Mouse (Mus musculus): ENCODE measurements around the gene Mrm1. TPM values are rescaled to one million over a fixed set of nuclear protein-coding genes. Genes with fewer than 3 reads are reported as not detected.

Mrm1 gene
- polyA plus RNA-seq, 1 experiment from 2014 or later = 7.9 TPM

- no peak for DNase-seq (ENCODE audit: low spot score)
- Histone ChIP-seq H3K9ac (ENCODE audit: low read depth, low read length) (no peak overlapping the region), H3K4me2 (ENCODE audit: low read depth, low read length) (no peak overlapping the region), H3K4me3 (ENCODE audit: low read depth, low read length) (no peak overlapping the region), H3K9me3 (ENCODE audit: control insufficient read depth, low read length) (no peaks in the 10 kb centered on the region), H3K36me3 (ENCODE audit: control insufficient read depth, insufficient read depth, low read length) (0 out of 2 replicates have a peak, but pooled peaks cover 6% of the 10 kb centered on the region), H3K27me3 (replicated peaks; ENCODE audit: control insufficient read depth, insufficient read depth, low read length) (no peaks in the 10 kb centered on the region), H3K4me1 (ENCODE audit: control insufficient read depth, insufficient read depth, low read length) (no peaks in the 10 kb centered on the region), H3K27ac (replicated peaks; ENCODE audit: low read depth, low read length) (no peak overlapping the region)
- no peak for ATAC-seq (ENCODE audit: low read depth)
- WGBS = 81% methylated on average over 9 of the region's 9 CpGs
Measured at GRCm38 (mm10) chr11:84821131-84821770, 1.9 kb upstream of the Mrm1 start.

GRCm38 (mm10) chr11:84818085-84818960 lies 992 bp downstream of the Mrm1 start:
- Histone ChIP-seq H3K9me3 (ENCODE audit: control insufficient read depth, low read length) (no peaks in the 10 kb centered on the region), H3K27me3 (replicated peaks; ENCODE audit: control insufficient read depth, insufficient read depth, low read length) (no peaks in the 10 kb centered on the region), H3K27ac (replicated peaks; ENCODE audit: low read depth, low read length) (peak overlapping the region; percentile 75), H3K4me3 (ENCODE audit: low read depth, low read length) (peak overlapping the region; percentile 72), H3K36me3 (ENCODE audit: control insufficient read depth, insufficient read depth, low read length) (0 out of 2 replicates have a peak, but pooled peaks cover 6% of the 10 kb centered on the region), H3K4me2 (ENCODE audit: low read depth, low read length) (peak overlapping the region; percentile 99), H3K9ac (ENCODE audit: low read depth, low read length) (peak overlapping the region; percentile 76), H3K4me1 (ENCODE audit: control insufficient read depth, insufficient read depth, low read length) (no peaks in the 10 kb centered on the region)
- ATAC-seq (ENCODE audit: low read depth) = peak; percentile 60
- under 1% methylated on average over 39 of the region's 39 CpGs for WGBS
- DNase-seq (ENCODE audit: low spot score) = peak; percentile 90

- H3K27ac ChIP-seq (replicated peaks; ENCODE audit: low read depth, low read length) = no peak overlapping the region
- no peak for DNase-seq (ENCODE audit: low spot score)
- H3K9me3 ChIP-seq (ENCODE audit: control insufficient read depth, low read length) = no peaks in the 10 kb centered on the region
- no peak overlapping the region for H3K4me3 ChIP-seq (ENCODE audit: low read depth, low read length)
- ATAC-seq (ENCODE audit: low read depth) = no peak
- no peaks in the 10 kb centered on the region for H3K27me3 ChIP-seq (replicated peaks; ENCODE audit: control insufficient read depth, insufficient read depth, low read length)
- no peaks in the 10 kb centered on the region for H3K4me1 ChIP-seq (ENCODE audit: control insufficient read depth, insufficient read depth, low read length)
- 0 out of 2 replicates have a peak, but pooled peaks cover 6% of the 10 kb centered on the region for H3K36me3 ChIP-seq (ENCODE audit: control insufficient read depth, insufficient read depth, low read length)
- H3K9ac ChIP-seq (ENCODE audit: low read depth, low read length) = no peak overlapping the region
- no peak overlapping the region for H3K4me2 ChIP-seq (ENCODE audit: low read depth, low read length)
- 82% methylated on average over 6 of the region's 6 CpGs for WGBS
Measured at GRCm38 (mm10) chr11:84817362-84817761, 2.0 kb downstream of the Mrm1 start.

- Histone ChIP-seq H3K9me3 (ENCODE audit: control insufficient read depth, low read length) (no peaks in the 10 kb centered on the region), H3K4me2 (ENCODE audit: low read depth, low read length) (no peak overlapping the region), H3K27me3 (replicated peaks; ENCODE audit: control insufficient read depth, insufficient read depth, low read length) (no peaks in the 10 kb centered on the region), H3K4me1 (ENCODE audit: control insufficient read depth, insufficient read depth, low read length) (no peaks in the 10 kb centered on the region), H3K9ac (ENCODE audit: low read depth, low read length) (no peak overlapping the region), H3K27ac (replicated peaks; ENCODE audit: low read depth, low read length) (no peak overlapping the region), H3K4me3 (ENCODE audit: low read depth, low read length) (no peak overlapping the region), H3K36me3 (ENCODE audit: control insufficient read depth, insufficient read depth, low read length) (no peaks in the 10 kb centered on the region)
- DNase-seq (ENCODE audit: low spot score) = peak; percentile 63
- WGBS = 51% methylated on average over 13 of the region's 13 CpGs
- ATAC-seq (ENCODE audit: low read depth) = no peak
Measured at GRCm38 (mm10) chr11:84813724-84814510, 5.4 kb downstream of the Mrm1 start.

GRCm38 (mm10) chr11:84804373-84804772 lies 14.9 kb downstream of the Mrm1 start:
- ATAC-seq (ENCODE audit: low read depth) = no peak
- 93% methylated on average over 4 of the region's 4 CpGs for WGBS
- no peak overlapping the region for H3K4me3 ChIP-seq (ENCODE audit: low read depth, low read length)

GRCm38 (mm10) chr11:84797627-84798353 lies 21.5 kb downstream of the Mrm1 start:
- no peaks in the 10 kb centered on the region for H3K36me3 ChIP-seq (ENCODE audit: control insufficient read depth, insufficient read depth, low read length)
- peak; percentile 50; the same call in 1 of the 2 replicates for ATAC-seq (ENCODE audit: low read depth)
- peak; percentile 81 for DNase-seq (ENCODE audit: low spot score)
- 20% methylated on average over 21 of the region's 21 CpGs for WGBS
- no peaks in the 10 kb centered on the region for H3K9me3 ChIP-seq (ENCODE audit: control insufficient read depth, low read length)
- no peaks in the 10 kb centered on the region for H3K27me3 ChIP-seq (replicated peaks; ENCODE audit: control insufficient read depth, insufficient read depth, low read length)
- H3K4me2 ChIP-seq (ENCODE audit: low read depth, low read length) = no peak overlapping the region
- H3K4me1 ChIP-seq (ENCODE audit: control insufficient read depth, insufficient read depth, low read length) = no peaks in the 10 kb centered on the region
- H3K9ac ChIP-seq (ENCODE audit: low read depth, low read length) = no peak overlapping the region
- H3K4me3 ChIP-seq (ENCODE audit: low read depth, low read length) = no peak overlapping the region
- H3K27ac ChIP-seq (replicated peaks; ENCODE audit: low read depth, low read length) = no peak overlapping the region

More at GRCm38 (mm10) chr11:84804373-84804772, 14.9 kb downstream of the Mrm1 start:
- H3K36me3 ChIP-seq (ENCODE audit: control insufficient read depth, insufficient read depth, low read length) = no peaks in the 10 kb centered on the region
- no peak for DNase-seq (ENCODE audit: low spot score)
- H3K9ac ChIP-seq (ENCODE audit: low read depth, low read length) = no peak overlapping the region
- H3K27ac ChIP-seq (replicated peaks; ENCODE audit: low read depth, low read length) = no peak overlapping the region
- H3K4me2 ChIP-seq (ENCODE audit: low read depth, low read length) = no peak overlapping the region
- no peaks in the 10 kb centered on the region for H3K9me3 ChIP-seq (ENCODE audit: control insufficient read depth, low read length)
- H3K4me1 ChIP-seq (ENCODE audit: control insufficient read depth, insufficient read depth, low read length) = no peaks in the 10 kb centered on the region
- no peaks in the 10 kb centered on the region for H3K27me3 ChIP-seq (replicated peaks; ENCODE audit: control insufficient read depth, insufficient read depth, low read length)

GRCm38 (mm10) chr11:84797026-84797425 lies 22.3 kb downstream of the Mrm1 start:
- Histone ChIP-seq H3K27me3 (replicated peaks; ENCODE audit: control insufficient read depth, insufficient read depth, low read length) (no peaks in the 10 kb centered on the region), H3K4me1 (ENCODE audit: control insufficient read depth, insufficient read depth, low read length) (no peaks in the 10 kb centered on the region), H3K4me2 (ENCODE audit: low read depth, low read length) (no peak overlapping the region), H3K9ac (ENCODE audit: low read depth, low read length) (no peak overlapping the region), H3K27ac (replicated peaks; ENCODE audit: low read depth, low read length) (no peak overlapping the region), H3K9me3 (ENCODE audit: control insufficient read depth, low read length) (no peaks in the 10 kb centered on the region), H3K36me3 (ENCODE audit: control insufficient read depth, insufficient read depth, low read length) (no peaks in the 10 kb centered on the region), H3K4me3 (ENCODE audit: low read depth, low read length) (no peak overlapping the region)
- no peak for DNase-seq (ENCODE audit: low spot score)
- 26% methylated on average over 9 of the region's 10 CpGs for WGBS
- no peak for ATAC-seq (ENCODE audit: low read depth)

Measured in embryonic facial prominence, embryonic 14.5 days (tissue).